Mouse (Mus musculus) liver, postnatal 0 days (tissue): ENCODE measurements at regions not wholly inside any gene's neighbourhood (a gene's known extent, or its start where the extent isn't known, plus 50 kb on each side); places are given as distances from the start of the nearest gene placed in this dataset.

Experiments used
- CTCF ChIP-seq: sonication (generic); IDR thresholded peaks from 2 replicates; pipeline ENCODE4 v1.5.1; 2016; ENCODE audit warnings: antibody characterized with exemption, low read depth
- EP300 ChIP-seq: IDR thresholded peaks from 2 replicates; pipeline ENCODE4 v1.6.1; 2016; ENCODE audit warnings: antibody characterized with exemption, low read depth, mild to moderate bottlenecking

DNA sequence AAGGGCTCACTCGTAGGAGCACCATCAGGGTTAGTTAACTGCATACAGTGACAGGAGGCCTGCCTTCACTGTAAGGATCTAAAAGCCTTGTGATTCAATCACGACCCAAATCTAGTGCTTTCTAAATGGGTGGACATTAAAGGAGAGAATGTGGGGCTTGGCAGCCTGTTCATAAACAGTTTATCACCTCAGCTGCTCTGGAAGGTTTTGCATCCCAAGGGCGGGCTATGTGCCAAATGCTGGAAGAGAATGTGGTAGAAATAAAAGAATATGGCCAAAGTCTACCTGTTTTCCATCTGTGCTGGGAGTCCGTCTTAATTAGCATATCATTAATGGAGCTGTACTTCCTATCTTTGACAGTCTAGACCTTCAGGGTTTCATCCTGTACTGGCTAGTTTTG is 241.0 kb downstream of the Cdca7 start:
- no peak for TF ChIP-seq CTCF
- TF ChIP-seq EP300: no peak
